Mouse (Mus musculus) bone marrow macrophage, adult 2 months (primary cell): ENCODE results near the gene Cad. TPM values are rescaled to one million over a fixed set of nuclear protein-coding genes. Genes with fewer than 3 reads are reported as not detected.

Experiments used
- H3K27ac ChIP-seq: 2 replicates; pipeline ENCODE4 v1.5.1; 2012; ENCODE audit warnings: low read depth, low read length; ENCODE audit not compliant: insufficient read depth
- H3K4me1 ChIP-seq: 2 replicates; pipeline ENCODE4 v1.6.1; 2012; ENCODE audit warnings: low read length; ENCODE audit not compliant: control insufficient read depth, insufficient read depth
- H3K4me3 ChIP-seq: 2 replicates; pipeline ENCODE4 v1.5.1; 2012; ENCODE audit warnings: mild to moderate bottlenecking, low read length, moderate library complexity; ENCODE audit not compliant: insufficient read depth
- CTCF ChIP-seq: IDR thresholded peaks from 2 replicates; pipeline ENCODE4 v1.5.1; 2012; ENCODE audit warnings: low read depth, mild to moderate bottlenecking, low read length, moderate library complexity
- POLR2A ChIP-seq: IDR thresholded peaks from 2 replicates; pipeline ENCODE4 v1.6.1; 2012; ENCODE audit warnings: mild to moderate bottlenecking, low read depth, low read length, borderline replicate concordance
- polyA plus RNA-seq: library from polyadenylated mRNA; stranded (reverse); fragments of >200 nt; gene quantifications from 2 replicates; pipeline ENCODE4 v1.2.4, GENCODE M21; 2012; ENCODE audit not compliant: missing spikeins, insufficient read depth, insufficient read length

The Cad gene
- polyA plus RNA-seq, 1 experiment = 4.2 TPM

GRCm38 (mm10) chr5:31087131-31087530, 32.6 kb downstream of the Cad start:
- Histone ChIP-seq H3K4me3 (no peak overlapping the region), H3K27ac (no peak overlapping the region), H3K4me1 (peaks cover 5% of the 10 kb centered on the region)
- no peak for TF ChIP-seq CTCF
- no peak for TF ChIP-seq POLR2A

- no peak for TF ChIP-seq POLR2A
- TF ChIP-seq CTCF = no peak
- H3K4me3 ChIP-seq = no peak overlapping the region
- no peak overlapping the region for H3K27ac ChIP-seq
- peaks cover 2% of the 10 kb centered on the region; the same call in 1 of the 2 replicates for H3K4me1 ChIP-seq
Observed at GRCm38 (mm10) chr5:31092231-31092975, 37.8 kb downstream of the Cad start.

GRCm38 (mm10) chr5:31093151-31094041, 38.8 kb downstream of the Cad start:
- Histone ChIP-seq H3K4me3 (no peak overlapping the region), H3K27ac (no peak overlapping the region), H3K4me1 (peaks cover 2% of the 10 kb centered on the region; the same call in 1 of the 2 replicates)
- TF ChIP-seq CTCF = no peak
- no peak for TF ChIP-seq POLR2A

DNA sequence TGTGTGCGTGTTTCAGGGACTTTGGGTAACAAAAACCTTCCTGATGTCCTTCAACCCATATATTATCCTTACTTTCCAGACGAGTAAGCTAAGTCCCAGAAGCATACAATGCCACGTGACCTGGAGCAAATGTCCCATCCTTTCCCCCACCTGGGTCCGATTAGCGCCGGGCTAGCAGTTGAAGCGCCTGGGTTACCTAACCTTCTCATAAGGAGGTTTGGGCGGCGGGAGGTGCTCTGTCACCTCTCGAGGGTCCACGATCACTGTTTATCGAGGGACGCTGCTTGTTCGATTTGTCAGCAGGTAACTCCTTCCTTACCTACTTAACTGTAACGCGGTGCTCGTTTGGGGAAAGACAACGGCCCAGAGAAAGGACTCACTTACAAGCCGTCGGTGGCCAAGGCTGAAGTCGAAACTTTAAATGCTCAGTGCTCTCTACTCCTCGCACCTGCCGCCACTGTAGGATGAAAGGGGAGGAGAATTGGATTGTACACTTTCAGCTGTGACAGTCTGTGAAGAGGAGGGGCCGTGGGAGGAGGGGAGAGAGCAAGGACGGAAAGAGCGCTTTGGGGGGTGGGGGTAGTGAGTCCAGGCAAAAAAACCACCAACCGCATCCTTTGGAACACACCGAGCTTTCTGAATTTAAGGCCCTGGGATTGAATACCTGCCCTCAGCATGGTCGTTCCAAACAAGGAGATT, 39.7 kb downstream of the Cad start:
- Histone ChIP-seq H3K4me1 (peaks cover 2% of the 10 kb centered on the region; the same call in 1 of the 2 replicates), H3K4me3 (peak overlapping the region; percentile 33), H3K27ac (no peak overlapping the region)
- TF ChIP-seq POLR2A = no peak
- no peak for TF ChIP-seq CTCF

DNA sequence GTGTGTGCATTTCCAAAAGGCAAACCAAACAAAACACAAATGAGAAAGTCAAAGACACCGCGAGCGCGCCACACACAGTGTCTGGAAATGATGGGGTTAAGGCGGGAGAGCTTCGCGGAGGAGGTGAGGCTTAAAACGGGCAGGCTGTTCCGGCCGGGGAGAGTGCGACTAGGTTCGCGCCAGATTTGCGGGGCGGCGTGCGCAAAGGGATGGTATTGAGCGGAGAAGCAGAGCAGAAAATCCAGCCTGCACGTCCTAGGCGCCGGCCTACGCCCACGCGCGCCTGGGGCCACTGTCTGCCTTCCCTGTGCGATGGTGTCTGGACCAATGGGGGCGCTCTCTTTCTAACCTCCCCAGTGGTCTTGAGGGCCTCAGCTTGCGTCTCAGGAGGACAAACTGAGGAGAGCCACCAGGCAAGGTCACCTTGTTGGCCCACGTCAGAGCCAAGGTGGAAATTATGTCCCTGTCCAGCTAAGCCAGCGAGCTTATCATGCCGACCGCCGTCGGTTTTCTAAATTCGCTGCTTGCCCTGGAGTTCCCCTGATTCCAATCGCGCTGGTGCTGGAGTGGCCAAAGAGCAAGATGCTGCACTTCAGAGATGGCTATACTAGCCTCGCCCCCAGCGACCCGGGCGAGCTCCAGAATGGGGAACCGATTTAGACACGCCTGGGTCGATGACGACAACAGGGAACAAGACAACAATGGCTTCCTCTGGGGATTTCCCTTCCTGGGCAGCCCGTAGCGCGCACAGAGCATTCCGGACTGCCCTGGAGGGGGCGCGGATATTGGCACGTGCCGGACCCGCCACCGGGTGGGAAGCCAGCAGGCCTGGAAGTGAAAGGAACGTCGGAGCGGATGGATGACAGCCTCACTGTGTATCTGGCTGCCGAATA, 40.5 kb downstream of the Cad start:
- no peak for TF ChIP-seq CTCF
- no peak for TF ChIP-seq POLR2A
- peak overlapping the region; percentile 50 for H3K4me3 ChIP-seq
- H3K27ac ChIP-seq = no peak overlapping the region
- peaks cover 2% of the 10 kb centered on the region; the same call in 1 of the 2 replicates for H3K4me1 ChIP-seq

GRCm38 (mm10) chr5:31095711-31096480, 41.3 kb downstream of the Cad start:
- no peak for TF ChIP-seq CTCF
- no peak for TF ChIP-seq POLR2A
- Histone ChIP-seq H3K4me3 (peak overlapping the region; percentile 50), H3K4me1 (peaks cover 2% of the 10 kb centered on the region; the same call in 1 of the 2 replicates), H3K27ac (no peak overlapping the region)

- H3K4me3 ChIP-seq = no peak within 1 kb of the TSS
- no peak for TF ChIP-seq POLR2A
- no peak for TF ChIP-seq CTCF
- H3K27ac ChIP-seq = no peak within 1 kb of the TSS
- H3K4me1 ChIP-seq = no peaks in the 10 kb centered on the region
Observed at GRCm38 (mm10) chr5:31105814-31106335, 51.3 kb downstream of the Cad start, which contains the start of gene Dnajc5g. Dnajc5g (plus strand) TSS chr5:31106285.

DNA sequence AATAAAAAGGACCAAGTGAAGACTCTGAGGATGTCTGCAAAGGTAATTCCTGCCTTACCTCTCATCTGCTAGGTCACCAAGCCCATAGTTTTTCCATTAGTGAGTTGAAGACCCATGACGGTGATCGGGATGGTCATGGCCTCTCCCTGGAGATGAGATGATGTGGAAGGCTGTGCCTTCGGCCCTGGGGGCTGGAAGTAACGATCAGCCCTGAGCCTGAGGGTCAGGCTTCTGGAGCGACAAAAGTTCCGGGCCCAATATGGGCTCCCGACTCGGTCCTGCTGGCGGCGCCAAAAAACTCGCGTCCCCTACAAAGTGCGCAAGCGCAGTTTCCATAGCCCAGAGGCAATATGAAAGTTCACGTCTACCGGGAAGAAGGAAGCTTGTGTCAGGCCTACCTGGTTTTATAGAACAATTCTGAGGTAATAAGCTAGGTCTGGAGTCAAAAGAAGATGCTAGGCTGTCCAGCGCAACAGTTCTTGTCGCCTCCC, 53.5 kb downstream of the Cad start, which contains the start of gene Slc30a3:
TSS of gene Slc30a3 (minus strand) at position 238 of the 491 bp plus-strand sequence.
- TF ChIP-seq CTCF (no peak), POLR2A (no peak)
- H3K4me3 ChIP-seq = no peak within 1 kb of the TSS
- H3K27ac ChIP-seq = no peak within 1 kb of the TSS
- no peaks in the 10 kb centered on the region for H3K4me1 ChIP-seq
